Mouse (Mus musculus) gastrocnemius, postnatal 36 days (tissue): ENCODE data around the gene Brsk1. TPM values are rescaled to one million over a fixed set of nuclear protein-coding genes. Genes with fewer than 3 reads are reported as not detected.

Source experiments
- DNase-seq, 2 experiments: peaks; one replicate each; pipeline ENCODE4 v3.0.0; 2022
- intact Hi-C: fragments of 180-260 bp; cut with DNase I; formaldehyde crosslinking; loops from one replicate; pipeline ENCODE4 v1.15.1; 2025
- total RNA-seq, 2 experiments: library from RNA; stranded (reverse); gene quantifications; 2 replicates each; pipeline ENCODE4 v1.2.3; 2021

The Brsk1 gene
- total RNA-seq, 2 experiments from 2014 or later = 0.54 to 1.6 TPM

DNA sequence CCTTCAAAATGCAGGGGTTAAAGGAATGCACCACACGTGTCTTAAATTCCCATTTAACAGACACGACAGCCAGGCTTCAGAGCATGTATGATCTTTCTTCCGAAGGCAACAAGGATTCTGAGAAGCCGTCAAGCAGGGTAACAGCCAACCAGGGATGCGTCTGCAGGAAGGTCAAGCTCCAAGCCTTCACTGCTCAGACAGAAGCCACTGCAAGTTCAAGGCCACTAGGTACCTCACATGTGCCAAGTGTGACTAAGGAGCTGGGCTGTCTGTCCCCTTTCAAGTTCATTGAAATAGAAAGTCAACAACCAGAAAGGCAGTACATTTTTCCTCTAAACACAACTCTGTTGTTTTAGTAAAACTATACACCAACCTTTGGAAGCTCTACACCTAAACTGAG lies 23.5 kb upstream of the Brsk1 start:
- intact Hi-C loops = no loop called here
- DNase-seq = no peak

DNA sequence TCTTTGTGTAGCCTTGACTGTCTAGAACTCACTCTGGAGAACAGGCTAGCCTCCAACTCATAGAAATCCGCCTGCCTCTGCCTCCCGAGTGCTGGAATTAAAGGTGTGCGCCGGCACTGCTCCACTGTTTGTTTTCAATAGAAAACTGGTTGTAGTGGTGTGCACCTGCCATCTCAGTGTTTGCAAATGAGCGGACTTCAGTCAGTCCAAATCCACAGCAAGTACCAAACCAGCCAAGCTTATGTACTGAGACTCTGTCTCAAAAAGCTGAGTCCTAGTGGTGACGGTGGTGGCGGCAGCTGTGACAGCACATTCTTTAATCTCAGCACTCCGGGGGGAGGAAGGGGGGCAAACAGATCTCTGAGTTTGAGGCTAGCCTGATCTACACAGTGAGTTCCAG lies 21.9 kb upstream of the Brsk1 start:
- no peak for DNase-seq
- intact Hi-C loops = no loop called here

DNA sequence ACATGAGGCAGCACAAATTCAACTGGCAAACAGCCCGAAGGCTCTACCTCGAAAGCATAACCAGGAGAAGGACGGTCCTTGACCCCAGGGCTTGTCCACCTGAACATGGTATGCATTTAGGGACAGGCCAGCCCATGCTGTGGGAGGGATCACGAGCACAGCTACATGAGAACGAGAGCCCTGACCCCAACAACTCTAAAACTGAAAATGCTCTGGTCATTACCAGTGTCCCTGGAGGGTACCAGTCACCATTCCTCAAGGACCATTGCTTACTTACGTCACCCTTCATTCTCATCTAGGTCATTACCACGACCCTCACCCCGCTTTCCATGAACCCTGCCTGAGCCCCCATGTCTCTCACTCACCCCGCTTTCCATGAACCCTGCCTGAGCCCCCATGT lies 21.2 kb upstream of the Brsk1 start:
- no peak for DNase-seq
- intact Hi-C loops = no loop called here

DNA sequence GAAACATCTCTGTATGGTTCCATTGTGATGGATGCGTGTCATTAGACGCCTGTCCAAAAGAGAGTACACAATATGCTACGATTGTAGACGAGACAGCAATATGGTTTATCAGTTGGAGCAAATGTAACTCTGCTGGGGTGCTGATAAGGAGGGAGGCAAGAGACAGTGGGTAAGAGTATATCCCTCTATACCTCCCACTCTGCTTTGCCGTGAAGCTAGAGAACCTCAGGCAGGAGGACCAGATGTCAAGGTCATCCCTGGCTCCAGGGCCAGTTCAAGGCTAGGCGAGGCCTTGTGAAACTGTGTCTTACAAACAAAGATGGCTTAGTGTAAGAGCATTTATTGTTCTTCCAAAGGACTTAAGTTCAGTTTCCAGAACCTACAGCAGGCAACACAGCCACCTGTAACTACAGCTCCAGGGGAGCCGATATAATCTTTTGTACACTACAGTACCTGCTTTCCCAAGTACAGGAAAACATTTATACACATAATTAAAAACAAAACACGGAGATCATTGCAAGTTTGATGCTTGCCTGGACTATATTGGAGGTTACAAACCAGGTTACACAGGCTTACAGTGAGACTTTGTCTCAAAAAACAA lies 19.6 kb upstream of the Brsk1 start:
- intact Hi-C loops = no loop called here
- DNase-seq = no peak

DNA sequence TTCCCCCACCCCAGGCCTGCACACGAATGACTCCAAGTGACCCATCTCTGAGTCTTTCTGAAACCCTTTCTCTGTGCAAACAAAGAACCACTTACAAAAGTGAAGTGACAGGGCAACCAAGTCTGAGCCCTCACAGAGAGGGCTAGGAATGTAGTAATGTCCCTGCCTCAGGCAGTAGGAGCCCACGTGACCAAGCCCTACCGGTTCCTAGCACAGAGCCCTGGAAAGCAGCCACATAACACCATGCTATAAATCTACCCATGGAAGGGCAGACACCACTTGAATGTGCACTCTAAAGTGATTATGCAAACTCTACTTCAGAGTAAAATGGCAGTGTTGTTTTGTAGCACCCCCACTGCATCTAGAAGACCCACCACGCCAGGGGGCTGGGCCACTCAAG lies 18.4 kb upstream of the Brsk1 start:
- intact Hi-C loops = no loop called here
- no peak for DNase-seq

DNA sequence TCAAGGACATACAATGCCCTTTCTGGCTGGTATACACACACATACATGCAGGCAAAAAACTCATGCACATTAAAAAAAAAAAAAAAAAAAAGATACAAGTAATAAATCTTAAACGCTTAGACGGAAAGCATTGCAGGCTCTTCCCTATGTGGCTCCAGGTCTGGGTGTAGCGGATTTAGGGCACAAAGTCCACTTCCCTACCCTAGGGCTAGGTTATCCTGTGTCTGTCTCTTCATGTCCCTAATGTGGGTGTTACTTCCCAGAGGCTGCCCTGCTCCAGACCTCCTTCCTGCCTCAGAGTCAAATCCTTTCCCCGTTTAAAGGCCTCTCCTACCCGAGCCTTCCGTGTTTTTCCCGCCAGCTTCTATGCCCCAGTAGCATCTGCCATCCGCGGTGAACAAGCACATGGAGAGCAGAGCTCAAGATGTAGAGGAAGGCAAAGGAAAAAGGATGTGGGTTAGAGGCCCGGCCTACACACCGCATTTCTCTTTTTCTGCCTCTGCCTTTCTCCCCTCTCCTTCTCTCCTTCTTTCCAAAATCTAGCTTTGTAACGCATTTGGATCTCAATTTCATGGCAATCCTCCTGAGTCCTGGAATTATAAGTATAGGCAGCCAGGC lies 16.2 kb upstream of the Brsk1 start:
- DNase-seq = no peak
- intact Hi-C loops = no loop called here

DNA sequence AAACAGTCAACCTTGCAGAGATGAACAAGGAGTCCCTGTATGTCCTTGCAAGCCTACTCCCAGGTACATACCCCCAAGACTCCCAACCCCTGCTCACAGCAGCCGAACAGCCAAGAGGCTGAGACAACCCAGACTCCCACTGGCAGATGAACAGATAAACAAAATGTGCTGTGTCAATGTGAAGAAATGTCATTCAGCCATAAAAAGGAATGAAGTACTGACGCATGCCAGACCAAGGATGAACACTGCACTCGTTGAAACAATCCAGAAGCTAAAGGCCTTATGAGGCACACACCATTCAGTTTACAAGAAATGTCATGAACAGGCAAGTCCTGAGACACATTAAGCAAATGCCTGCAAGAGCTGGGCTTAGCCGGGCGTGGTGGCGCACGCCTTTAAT lies 15.2 kb upstream of the Brsk1 start:
- DNase-seq = no peak
- intact Hi-C loops = no loop called here

DNA sequence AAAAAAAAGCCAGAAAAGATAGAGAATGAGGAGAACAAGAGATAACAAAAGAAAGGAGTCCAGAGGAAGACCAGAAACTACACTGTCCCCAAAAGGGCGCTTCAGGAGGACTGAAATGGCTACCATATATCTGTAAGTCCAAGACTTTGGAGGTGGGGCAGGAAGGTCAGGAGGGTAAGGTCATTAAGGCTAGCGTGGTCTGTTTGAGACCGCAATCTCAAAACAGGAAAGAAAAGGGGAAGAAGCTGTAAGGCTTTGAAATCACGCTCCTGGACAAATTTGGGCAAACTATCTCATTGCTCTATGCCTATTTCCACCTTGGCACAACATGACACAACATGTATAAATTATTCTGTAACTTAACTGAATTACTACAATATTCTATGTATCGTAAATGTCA lies 7.1 kb upstream of the Brsk1 start:
- no peak for DNase-seq
- intact Hi-C loops = no loop called here

DNA sequence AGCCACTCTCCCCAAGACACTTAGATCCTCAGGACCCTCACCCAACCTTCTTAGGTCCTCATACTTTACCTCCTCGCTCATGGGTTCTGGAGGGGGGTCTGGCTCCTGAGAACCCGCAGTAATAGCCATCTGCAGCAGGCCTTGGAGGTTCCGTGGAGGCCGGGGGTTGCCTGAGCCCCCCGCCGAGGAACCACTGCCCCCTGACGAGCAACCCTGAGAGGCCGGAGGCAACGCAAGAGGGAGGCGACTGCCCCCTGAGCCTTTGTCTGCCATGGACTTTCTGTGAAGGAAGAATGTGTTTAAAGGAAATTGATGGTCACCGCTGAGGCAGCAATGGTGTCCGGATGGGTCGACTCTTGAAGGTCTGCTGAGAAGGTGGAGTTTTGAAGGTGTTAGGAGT lies 6.2 kb upstream of the Brsk1 start:
- no peak for DNase-seq
- intact Hi-C loops = loop anchor here (2.0 kb wide), 1 partner anchor 57 kb away; the partner anchor contains the start of gene Kmt5c

DNA sequence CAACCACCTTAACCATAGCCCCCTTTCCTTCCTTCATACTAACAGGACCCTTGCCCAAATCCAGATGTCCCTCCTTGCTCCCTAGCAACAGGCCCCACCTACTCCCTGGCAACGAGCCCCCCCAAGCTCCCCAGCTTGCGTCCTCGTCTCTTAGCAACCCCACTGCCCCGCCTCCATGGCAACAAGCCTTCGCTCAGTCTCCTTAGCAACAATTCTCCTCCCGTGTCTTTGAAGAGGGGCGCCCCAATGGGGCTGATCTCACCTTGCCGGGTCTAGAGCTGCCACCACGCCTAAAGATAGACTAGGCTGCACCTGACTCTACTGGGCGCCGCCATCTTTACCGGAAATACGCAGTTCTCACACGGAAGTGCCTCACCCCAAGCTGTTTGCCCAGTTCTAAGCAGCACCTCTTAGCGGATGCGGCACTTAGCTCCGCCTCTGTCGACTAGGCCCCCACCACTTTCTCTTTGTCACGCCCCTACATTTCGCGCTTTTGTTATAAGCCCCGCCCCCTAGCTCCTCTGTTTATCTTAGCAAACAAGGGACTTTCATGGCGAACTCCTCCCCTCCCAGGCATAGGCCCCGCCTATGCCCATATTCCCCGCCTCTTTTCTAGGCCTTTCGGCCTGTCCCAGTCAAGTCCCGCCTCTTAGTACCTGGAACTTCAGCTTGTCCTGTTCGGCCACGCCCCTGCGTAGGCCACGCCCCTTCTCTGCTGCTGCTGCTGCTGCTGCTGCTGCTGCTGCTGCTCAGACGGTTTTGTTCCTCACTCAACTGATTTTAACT lies 5.6 kb upstream of the Brsk1 start, which contains the start of gene Hspbp1:
TSS of gene Hspbp1 (minus strand) at position 437 of the 786 bp plus-strand sequence.
- DNase-seq = peak; percentile 88 to 89
- intact Hi-C loops = loop anchor here (2.0 kb wide), 1 partner anchor 56 kb away; the partner anchor contains the start of gene Kmt5c

DNA sequence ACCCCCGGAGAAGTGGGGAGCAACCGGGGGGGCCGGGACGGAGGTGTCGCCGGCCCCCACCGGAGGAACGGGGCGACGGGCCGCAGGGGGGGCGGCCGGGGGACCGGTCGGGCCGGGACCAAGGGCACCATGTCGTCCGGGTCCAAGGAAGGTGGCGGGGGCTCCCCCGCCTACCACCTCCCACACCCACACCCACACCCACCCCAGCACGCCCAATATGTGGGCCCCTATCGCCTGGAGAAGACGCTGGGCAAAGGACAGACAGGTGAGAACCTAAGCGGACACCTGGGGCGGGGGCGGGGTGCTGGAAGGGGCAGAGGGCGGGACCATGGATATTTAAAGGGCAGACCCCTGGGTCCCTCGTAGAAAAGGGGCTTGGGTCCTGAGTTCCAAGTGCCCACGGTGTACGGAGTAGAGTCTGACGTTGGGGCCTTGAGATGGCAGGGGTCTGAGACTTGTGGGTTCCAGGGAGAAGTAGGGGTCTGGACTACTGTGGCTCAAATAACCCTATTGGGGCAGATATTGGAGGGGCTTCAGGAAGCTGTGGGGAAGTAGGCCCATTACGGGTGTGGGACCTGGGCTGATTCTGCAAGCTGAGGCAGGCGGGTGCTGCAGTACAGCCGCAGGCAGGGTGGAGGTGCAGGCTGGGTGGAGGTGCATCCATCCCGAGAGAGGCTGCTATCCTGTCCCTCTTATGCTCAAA lies 698 bp downstream of the Brsk1 start:
- intact Hi-C loops = no loop called here
- no peak for DNase-seq

DNA sequence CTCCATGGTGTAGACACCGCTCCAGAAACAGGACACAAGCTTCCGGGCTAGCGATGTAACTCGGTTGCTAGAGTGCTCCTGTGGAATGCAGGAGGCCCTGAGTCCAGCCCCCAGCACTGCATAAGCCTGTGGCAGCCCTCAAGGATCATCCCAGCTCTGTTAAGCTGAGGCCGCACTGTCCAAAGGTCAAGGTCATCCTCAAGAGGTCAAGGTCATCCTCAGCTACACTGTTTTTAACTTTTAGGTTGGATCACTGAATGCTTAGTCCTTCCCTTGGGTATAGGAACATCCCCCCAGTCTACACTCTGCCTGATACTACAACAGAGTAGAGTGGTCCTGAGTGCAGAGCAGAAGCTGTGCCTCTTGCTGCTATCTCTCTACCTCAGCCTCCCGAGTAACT lies 2.6 kb downstream of the Brsk1 start:
- no peak for DNase-seq
- intact Hi-C loops = no loop called here

DNA sequence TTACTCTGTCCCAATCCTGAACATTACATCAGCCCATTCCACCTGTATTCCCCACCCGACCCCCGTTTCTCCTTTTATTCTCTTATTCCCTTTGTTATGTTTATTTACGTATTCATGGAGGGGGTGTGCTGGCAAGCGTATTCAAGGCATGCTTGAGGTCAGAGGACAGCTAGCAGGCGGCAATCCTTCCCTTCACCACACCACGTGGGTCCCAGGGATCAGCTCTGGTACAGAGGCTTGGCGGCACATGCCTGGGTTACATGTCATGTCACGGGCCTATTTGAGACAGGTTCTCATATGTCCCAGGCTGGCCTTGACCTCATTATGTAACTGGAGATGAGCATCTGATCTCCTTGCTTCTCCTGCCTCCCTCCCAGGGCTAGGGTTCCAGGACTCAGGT lies 11.9 kb downstream of the Brsk1 start:
- no peak for DNase-seq
- intact Hi-C loops = no loop called here

DNA sequence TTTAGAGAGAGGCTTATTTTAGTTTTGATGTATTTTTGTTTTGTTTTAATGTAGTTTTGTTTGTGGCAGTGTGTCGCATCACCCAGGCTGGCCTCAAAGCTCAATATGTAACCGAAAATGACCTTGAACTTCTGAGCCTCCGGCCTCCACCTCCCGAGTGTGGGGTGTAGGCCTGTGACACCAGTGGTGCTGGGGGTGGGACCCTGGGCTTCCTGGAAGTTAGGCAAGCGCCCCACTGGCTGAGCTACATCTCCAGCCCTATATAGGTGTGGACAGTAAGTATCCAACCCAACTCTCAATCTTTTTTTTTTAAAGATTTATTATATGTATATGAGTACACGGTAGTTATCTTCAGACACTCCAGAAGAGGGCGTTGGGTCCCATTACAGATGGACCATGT lies 12.8 kb downstream of the Brsk1 start:
- intact Hi-C loops = no loop called here
- no peak for DNase-seq

DNA sequence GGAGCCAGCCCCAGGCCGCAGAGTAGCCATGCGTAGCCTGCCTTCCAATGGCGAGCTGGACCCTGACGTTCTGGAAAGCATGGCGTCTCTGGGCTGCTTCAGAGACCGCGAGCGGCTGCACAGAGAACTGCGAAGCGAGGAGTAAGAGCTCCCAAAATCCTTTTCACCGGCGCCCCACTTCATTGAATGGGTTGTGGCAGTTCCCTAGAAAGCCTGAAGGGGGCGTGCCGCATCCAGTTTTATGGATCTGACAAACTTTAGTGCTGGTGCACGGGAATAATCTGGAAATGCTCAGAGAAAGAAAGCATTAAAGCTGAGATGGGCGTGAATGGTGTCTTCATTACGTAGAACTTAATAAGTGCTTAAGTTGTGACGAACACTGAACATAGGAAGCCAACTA lies 14.7 kb downstream of the Brsk1 start:
- DNase-seq = no peak

DNA sequence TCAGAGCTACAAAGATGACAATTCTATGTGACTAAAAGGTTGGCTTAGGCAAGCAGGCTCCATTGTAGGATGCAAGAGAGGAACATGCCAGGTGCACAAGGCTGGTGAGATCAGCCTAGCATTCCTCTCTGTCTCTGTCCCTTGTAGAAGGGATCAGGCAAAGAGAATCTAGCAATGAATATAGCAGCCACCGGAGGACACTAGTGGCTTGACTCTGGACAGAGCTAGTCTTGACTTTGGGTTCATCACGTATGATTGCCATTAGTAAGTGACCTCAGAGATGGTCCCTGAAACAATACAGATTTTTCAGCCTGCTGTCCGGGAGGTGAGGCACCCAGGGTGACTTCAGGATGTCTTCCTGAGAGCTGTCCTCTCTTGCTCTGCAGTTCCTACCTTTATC lies 22.2 kb downstream of the Brsk1 start:
- intact Hi-C loops = no loop called here
- DNase-seq = no peak

More for the DNA sequence above, 14.7 kb downstream of the Brsk1 start:
- intact Hi-C loops = no loop called here

DNA sequence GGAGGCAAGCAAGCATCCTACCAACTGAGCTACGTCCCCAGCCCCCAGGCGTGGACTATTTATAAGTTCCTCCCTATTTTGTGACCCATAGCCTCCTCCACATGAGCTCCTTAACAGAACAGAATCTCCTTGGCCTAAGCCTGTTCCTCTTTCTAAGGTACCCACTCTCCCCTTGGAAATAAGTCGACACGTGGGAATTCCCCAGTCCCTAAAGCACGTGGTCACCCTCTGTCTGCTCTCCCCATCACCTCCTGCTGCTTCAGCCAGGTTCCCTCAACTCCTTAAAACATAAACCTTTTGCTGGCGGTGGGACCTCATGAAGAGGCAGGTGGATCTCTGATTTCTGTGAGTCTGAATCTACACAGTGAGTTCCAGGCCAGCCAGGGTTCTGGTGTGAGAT lies 26.6 kb downstream of the Brsk1 start:
- intact Hi-C loops = no loop called here
- DNase-seq = no peak

DNA sequence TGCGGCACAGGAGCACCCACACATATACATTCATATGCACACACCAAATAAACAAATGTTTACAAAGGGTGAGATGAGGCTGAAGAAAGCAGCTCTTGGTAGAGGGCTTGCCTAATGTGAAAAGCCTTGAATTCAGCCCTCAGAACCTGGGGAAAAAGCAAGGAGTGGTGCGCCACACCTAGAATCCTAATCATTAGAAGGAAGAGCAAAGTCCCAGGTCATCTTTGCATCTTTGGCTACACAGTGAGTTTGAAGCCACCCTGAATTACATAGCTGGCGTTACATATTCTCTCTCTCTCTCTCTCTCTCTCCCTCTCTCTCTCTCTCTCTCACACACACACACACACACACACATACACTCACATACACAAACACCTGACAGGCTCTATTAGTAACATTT lies 28.9 kb downstream of the Brsk1 start:
- intact Hi-C loops = no loop called here
- no peak for DNase-seq

DNA sequence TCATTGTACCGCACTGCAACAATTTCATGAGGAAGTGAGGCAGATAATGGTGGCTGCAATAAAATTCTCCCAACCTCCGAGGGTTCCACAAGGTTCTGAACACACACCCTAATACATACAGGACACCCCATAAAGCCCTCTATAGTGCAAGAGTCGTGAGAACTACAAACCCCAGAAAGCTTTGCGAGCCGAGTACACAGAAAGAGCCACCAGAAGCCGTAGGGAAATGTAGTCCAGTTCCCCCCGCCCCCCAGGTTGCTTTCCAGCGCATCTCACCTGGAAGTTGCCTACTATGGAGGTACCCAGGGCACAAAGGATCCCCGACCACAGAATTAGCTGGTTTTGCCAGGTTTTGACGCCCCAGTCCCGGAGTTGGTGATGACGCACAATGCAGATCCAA lies 33.1 kb downstream of the Brsk1 start:
- intact Hi-C loops = no loop called here
- no peak for DNase-seq

DNA sequence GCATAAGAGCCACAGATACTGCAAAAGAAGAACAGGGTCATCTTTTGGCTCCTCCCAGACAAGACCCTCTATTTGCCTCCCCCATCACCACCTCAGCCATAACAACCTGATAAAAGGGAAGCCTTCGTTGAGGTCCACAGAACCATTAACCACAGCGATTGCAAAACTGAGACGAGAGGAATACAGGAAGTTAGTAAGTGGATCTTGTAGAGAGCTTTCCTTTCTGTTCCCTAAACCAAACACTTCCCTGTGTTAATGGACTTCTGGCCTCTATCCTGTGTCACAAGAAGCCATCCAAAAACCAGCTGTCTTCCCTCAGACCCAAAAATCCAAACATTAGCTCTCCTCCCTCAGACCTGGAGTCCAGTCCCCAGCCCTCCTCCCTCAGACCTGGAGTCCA lies 34.0 kb downstream of the Brsk1 start:
- intact Hi-C loops = no loop called here
- no peak for DNase-seq

DNA sequence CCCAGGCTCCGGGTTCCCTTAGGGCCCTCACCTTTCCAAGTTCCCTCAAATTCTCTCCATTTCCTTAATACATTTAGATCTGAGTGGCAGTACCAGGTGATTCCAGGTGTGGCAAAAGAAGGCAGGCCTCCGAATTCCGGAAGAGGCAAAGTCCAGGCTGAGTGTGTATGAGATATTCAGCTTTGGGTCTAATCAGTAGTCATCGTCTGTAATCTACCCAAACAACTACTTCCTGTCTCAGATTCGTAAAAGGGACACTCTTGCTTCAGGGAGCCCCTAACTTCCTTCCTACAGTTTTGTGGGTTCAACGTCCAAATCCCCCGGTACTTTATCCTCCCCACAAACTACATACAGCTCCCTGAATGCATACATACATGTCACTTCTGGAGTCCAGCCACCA lies 34.8 kb downstream of the Brsk1 start, which contains the start of gene Tmem150b:
TSS of gene Tmem150b (minus strand) at position 81 of the 400 bp plus-strand sequence.
- intact Hi-C loops = no loop called here
- DNase-seq = no peak
